Mouse (Mus musculus) heart, postnatal 0 days (tissue): ENCODE results near the gene Arhgef40. TPM values are rescaled to one million over a fixed set of nuclear protein-coding genes. Genes with fewer than 3 reads are reported as not detected.
"Not testable (repeated sequence)": the region's sequence is repeated elsewhere in the genome, so short reads cannot be mapped to it uniquely, and the experiment has no call there.

Source experiments
- ATAC-seq: fragments of 200-750 bp; cut with Nextera tagmentation; 2 replicates; pipeline ENCODE4 v1.8.0; 2017; ENCODE audit warnings: low read depth, moderate number of reproducible peaks, moderate library complexity; ENCODE audit not compliant: insufficient read depth
- DNase-seq: peaks from one replicate; pipeline ENCODE4 v3.0.0-alpha.2; 2016; ENCODE audit warnings: low spot score
- H3K27ac ChIP-seq: fragments of 300-500 bp; sonication (generic); 2 replicates; pipeline ENCODE4 v1.5.1; 2014; ENCODE audit warnings: low read depth, mild to moderate bottlenecking
- H3K27me3 ChIP-seq: fragments of 300-500 bp; sonication (generic); 2 replicates; pipeline ENCODE4 v1.6.1; 2014; ENCODE audit warnings: low read length, mixed read lengths; ENCODE audit not compliant: control insufficient read depth, insufficient read depth
- H3K36me3 ChIP-seq: fragments of 300-500 bp; sonication (generic); replicated peaks from 2 replicates; pipeline ENCODE4 v1.6.1; 2014; ENCODE audit warnings: low read length, mixed read lengths; ENCODE audit not compliant: control insufficient read depth, insufficient read depth
- H3K4me1 ChIP-seq: fragments of 300-500 bp; sonication (generic); 2 replicates; pipeline ENCODE4 v1.6.1; 2014; ENCODE audit warnings: antibody characterized with exemption; ENCODE audit not compliant: control insufficient read depth, insufficient read depth
- H3K4me2 ChIP-seq: fragments of 300-500 bp; sonication (generic); 2 replicates; pipeline ENCODE4 v1.6.1; 2014; ENCODE audit warnings: low read depth, mild to moderate bottlenecking, low read length, moderate library complexity
- H3K4me3 ChIP-seq: fragments of 300-500 bp; sonication (generic); 2 replicates; pipeline ENCODE4 v1.5.1; 2014; ENCODE audit warnings: low read depth, low read length
- H3K9ac ChIP-seq: fragments of 300-500 bp; sonication (generic); replicated peaks from 2 replicates; pipeline ENCODE4 v1.6.1; 2014; ENCODE audit warnings: low read depth, low read length, mixed read lengths
- H3K9me3 ChIP-seq: fragments of 300-500 bp; sonication (generic); replicated peaks from 2 replicates; pipeline ENCODE4 v1.6.1; 2016; ENCODE audit warnings: low read length; ENCODE audit not compliant: control insufficient read depth
- CTCF ChIP-seq: IDR thresholded peaks from 2 replicates; pipeline ENCODE4 v1.5.1; 2016; ENCODE audit warnings: antibody characterized with exemption, control low read depth, low read depth
- EP300 ChIP-seq: IDR thresholded peaks from 2 replicates; pipeline ENCODE4 v1.6.1; 2016; ENCODE audit warnings: antibody characterized with exemption, low read depth
- WGBS: fragments of 180-500 bp; shearing (Covaris S2); extraction: QIAGEN DNeasy Blood & Tissue Kit; methylation state at CpG from one replicate; pipeline ENCODE4 v1.1.7; 2014; 5-methylcytosine and 5-hydroxymethylcytosine counted together
- polyA plus RNA-seq: library from polyadenylated mRNA; unstranded; fragments of >200 nt; fragmentation: Nextera tagmentation; extraction: Ambion mirVana; gene quantifications from 2 replicates; pipeline ENCODE4 v1.2.1, GENCODE M21; 2015
- total RNA-seq: library from RNA; depleted of rRNA; stranded (reverse); fragments of >200 nt; gene quantifications from 2 replicates; pipeline ENCODE4 v1.2.3, GENCODE M21; 2014; ENCODE audit warnings: low replicate concordance

Gene Arhgef40
- total and polyA plus RNA-seq, 2 experiments from 2014 or later: 26.9 to 36.4 TPM

DNA sequence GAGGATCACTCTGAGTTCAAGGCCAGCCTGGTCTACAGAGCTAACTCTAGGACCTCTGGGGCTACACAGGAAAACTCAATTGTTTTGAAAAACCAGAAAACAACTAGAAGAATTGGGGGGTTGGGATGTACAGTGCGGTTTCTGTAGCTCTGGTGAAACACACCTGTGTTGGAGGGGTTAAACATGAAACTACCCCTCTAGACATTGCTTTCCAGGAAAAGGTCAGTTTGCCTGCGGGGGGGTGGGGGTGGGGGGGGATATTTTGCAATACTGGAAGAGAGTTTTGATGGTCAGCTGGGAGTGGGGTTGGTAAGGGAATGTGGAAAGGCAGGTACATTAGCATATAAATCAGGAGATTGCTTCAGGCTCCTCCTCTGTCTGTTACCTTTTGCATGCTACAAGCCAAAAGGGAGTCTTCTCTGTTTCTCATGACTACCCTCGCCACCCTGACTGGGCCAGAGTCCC is 37.8 kb downstream of the Arhgef40 start:
- DNase-seq: no peak
- no peak for ATAC-seq
- H3K27ac ChIP-seq: peak overlapping the region; percentile 87
- H3K9ac ChIP-seq: no peak overlapping the region
- peak overlapping the region; percentile 67 for H3K4me2 ChIP-seq
- no peaks in the 10 kb centered on the region for H3K27me3 ChIP-seq
- 67% methylated on average over 3 of the region's 3 CpGs for WGBS
- TF ChIP-seq CTCF: no peak
- TF ChIP-seq EP300: no peak
- H3K9me3 ChIP-seq: no peaks in the 10 kb centered on the region
- H3K36me3 ChIP-seq: no peaks in the 10 kb centered on the region
- peaks cover 22% of the 10 kb centered on the region for H3K4me1 ChIP-seq
- no peak overlapping the region for H3K4me3 ChIP-seq

DNA sequence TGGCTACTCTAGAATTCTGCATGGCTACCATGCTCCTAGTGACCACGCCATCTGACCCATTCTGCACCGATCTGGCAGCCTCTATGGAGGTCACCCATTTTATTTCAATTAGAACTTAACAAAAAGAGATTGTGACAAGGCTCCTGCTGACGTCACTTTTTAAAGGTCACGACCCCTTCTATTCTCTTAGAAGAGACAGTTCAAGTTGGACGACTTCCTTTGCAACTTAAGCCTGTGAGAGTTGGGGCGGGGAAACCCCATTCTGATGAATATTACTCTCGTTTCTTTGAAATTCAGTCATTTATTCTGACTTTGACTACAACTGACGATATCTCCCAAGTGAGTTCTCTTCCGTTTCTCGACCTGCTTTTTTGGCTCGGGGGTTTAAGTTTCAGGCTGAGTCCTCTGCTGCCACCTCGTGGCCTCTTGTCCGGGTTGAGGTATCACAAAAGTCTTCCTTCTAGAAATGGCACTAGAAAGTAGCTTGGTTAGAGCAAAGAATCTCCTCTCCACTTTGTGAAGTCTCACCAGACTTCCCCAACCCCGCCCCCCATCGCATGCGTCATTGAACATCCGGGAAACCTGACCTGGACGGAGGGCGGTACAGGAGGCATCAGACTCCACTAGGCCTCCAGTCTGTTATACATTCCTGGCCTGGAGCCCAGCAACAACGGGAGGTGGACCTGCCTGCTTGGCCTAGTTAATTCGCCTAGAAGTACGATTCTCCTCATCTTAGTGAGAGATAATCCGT is 38.4 kb downstream of the Arhgef40 start:
- no peaks in the 10 kb centered on the region for H3K27me3 ChIP-seq
- H3K4me3 ChIP-seq: peak overlapping the region; percentile 39
- H3K4me2 ChIP-seq: peak overlapping the region; percentile 67
- ATAC-seq (peak; percentile 21), DNase-seq (peak; percentile 88)
- H3K36me3 ChIP-seq: no peaks in the 10 kb centered on the region
- no peak overlapping the region for H3K9ac ChIP-seq
- H3K4me1 ChIP-seq: peaks cover 22% of the 10 kb centered on the region
- no peaks in the 10 kb centered on the region for H3K9me3 ChIP-seq
- 6% methylated on average over 23 of the region's 23 CpGs for WGBS
- peak overlapping the region; percentile 87 for H3K27ac ChIP-seq
- TF ChIP-seq EP300 (no peak; the same call in 1 of the 2 replicates), CTCF (peak; percentile 72)

DNA sequence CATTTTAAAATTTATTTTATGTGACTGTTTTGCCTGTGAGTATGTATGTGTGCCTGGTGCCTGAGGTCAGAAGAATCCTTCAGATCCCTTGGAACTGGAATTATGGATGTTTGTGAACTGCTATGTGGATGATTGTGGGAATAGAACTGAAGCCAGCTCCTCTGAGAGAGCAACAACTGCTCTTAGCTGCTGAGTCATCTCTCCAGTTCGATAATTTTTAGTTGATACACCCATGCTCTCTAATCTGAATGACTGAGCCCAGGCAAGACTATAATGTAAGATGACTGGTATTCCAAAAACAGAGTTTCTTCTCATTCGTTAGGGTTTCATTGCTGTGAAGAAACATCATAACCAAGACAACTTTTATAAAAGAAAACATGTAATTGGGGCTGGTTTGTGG is 39.6 kb downstream of the Arhgef40 start:
- 66% methylated on average over 2 of the region's 2 CpGs for WGBS
- ATAC-seq: no peak

GRCm38 (mm10) chr14:52026342-52026741 is 41.8 kb downstream of the Arhgef40 start:
- H3K9ac ChIP-seq: no peak overlapping the region
- 79% methylated on average over 4 of the region's 4 CpGs for WGBS
- no peak overlapping the region for H3K4me3 ChIP-seq
- no peaks in the 10 kb centered on the region for H3K36me3 ChIP-seq
- DNase-seq: no peak
- no peak for ATAC-seq
- TF ChIP-seq CTCF: no peak
- no peaks in the 10 kb centered on the region for H3K9me3 ChIP-seq
- H3K4me2 ChIP-seq: no peak overlapping the region
- no peak overlapping the region for H3K27ac ChIP-seq
- no peaks in the 10 kb centered on the region for H3K27me3 ChIP-seq
- peaks cover 11% of the 10 kb centered on the region for H3K4me1 ChIP-seq

More for the DNA sequence above, 39.6 kb downstream of the Arhgef40 start:
- Histone ChIP-seq H3K4me2 (no peak overlapping the region), H3K9me3 (no peaks in the 10 kb centered on the region), H3K4me3 (no peak overlapping the region), H3K27me3 (no peaks in the 10 kb centered on the region), H3K27ac (no peak overlapping the region), H3K9ac (no peak overlapping the region), H3K36me3 (no peaks in the 10 kb centered on the region), H3K4me1 (peaks cover 15% of the 10 kb centered on the region)
- TF ChIP-seq EP300: no peak
- no peak for TF ChIP-seq CTCF
- DNase-seq: no peak

GRCm38 (mm10) chr14:52035926-52036325 is 51.4 kb downstream of the Arhgef40 start:
- Histone ChIP-seq H3K9me3 (no peaks in the 10 kb centered on the region), H3K9ac (no peak overlapping the region), H3K27ac (no peak overlapping the region), H3K4me3 (no peak overlapping the region), H3K36me3 (no peaks in the 10 kb centered on the region), H3K4me1 (no peaks in the 10 kb centered on the region), H3K4me2 (no peak overlapping the region), H3K27me3 (no peaks in the 10 kb centered on the region)
- ATAC-seq (no peak), DNase-seq (no peak)
- TF ChIP-seq CTCF (no peak), EP300 (no peak)
- WGBS: 83% methylated on average over 6 of the region's 6 CpGs

DNA sequence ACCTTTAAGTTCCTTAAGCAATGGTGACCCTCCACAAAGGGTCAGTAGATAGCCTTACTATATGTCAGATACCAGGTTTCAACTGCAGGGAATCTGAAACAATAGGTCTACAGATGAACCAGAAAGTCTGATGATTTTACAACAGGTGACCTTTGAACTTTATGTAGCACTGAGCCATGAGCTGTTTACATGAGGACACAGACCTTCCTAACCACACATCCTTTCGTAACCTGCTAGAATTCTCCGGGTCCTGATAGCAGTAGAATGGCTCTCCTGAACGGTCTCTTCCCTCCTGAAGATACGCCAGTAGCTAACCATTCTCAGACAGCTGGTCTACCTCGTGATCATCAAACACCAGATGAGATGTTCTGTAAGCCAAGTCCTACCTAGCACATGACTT is 54.8 kb downstream of the Arhgef40 start:
- Histone ChIP-seq H3K27ac (no peak overlapping the region), H3K9me3 (no peaks in the 10 kb centered on the region), H3K9ac (no peak overlapping the region), H3K27me3 (no peaks in the 10 kb centered on the region), H3K36me3 (no peaks in the 10 kb centered on the region), H3K4me3 (no peak overlapping the region), H3K4me2 (no peak overlapping the region), H3K4me1 (no peaks in the 10 kb centered on the region)
- WGBS: 80% methylated on average over 5 of the region's 5 CpGs
- no peak for TF ChIP-seq CTCF
- no peak for TF ChIP-seq EP300
- no peak for DNase-seq
- ATAC-seq: no peak

DNA sequence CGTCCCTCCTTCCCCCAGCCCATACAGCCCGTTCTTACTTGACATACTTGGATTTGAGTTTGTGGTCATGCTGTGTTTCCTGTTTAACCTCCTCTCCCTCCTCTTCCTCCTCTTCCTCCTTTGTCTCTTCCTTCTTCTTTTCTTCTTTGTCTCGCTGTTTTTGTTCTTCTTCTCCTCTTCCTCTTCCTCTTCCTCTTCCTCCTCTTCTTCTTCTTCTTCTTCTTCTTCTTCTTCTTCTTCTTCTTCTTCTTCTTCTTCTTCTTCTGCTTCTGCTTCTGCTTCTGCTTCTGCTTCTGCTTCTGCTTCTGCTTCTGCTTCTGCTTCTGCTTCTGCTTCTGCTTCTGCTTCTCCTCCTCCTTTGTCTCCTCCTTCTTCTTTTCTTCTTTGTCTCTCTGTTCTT is 57.8 kb downstream of the Arhgef40 start, which contains the start of gene Olfr221:
TSS of gene Olfr221 (minus strand) at position 101 of the 400 bp plus-strand sequence.
- ATAC-seq, H3K27me3 ChIP-seq, H3K36me3 ChIP-seq, H3K9me3 ChIP-seq, DNase-seq, H3K4me1 ChIP-seq, H3K4me2 ChIP-seq, H3K9ac ChIP-seq, H3K27ac ChIP-seq, H3K4me3 ChIP-seq: not testable (repeated sequence)
- 59% methylated on average over 3 of the region's 3 CpGs for WGBS
